Mouse (Mus musculus) hindbrain, postnatal 0 days (tissue): ENCODE data around the gene Kcnk1. TPM values are rescaled to one million over a fixed set of nuclear protein-coding genes. Genes with fewer than 3 reads are reported as not detected.

Experiments used
- ATAC-seq: fragments of 200-750 bp; cut with Nextera tagmentation; 2 replicates; pipeline ENCODE4 v1.8.0; 2017; ENCODE audit warnings: mild to moderate bottlenecking, moderate TSS enrichment, moderate library complexity
- DNase-seq: peaks from one replicate; pipeline ENCODE4 v3.0.0-alpha.2; 2015; ENCODE audit warnings: low spot score
- H3K27ac ChIP-seq: fragments of 300-500 bp; sonication (generic); 2 replicates; pipeline ENCODE4 v1.5.1; 2014; ENCODE audit warnings: mild to moderate bottlenecking
- H3K27me3 ChIP-seq: fragments of 300-500 bp; sonication (generic); 2 replicates; pipeline ENCODE4 v1.6.1; 2014; ENCODE audit warnings: low read length, mixed read lengths; ENCODE audit not compliant: insufficient read depth
- H3K36me3 ChIP-seq: fragments of 300-500 bp; sonication (generic); 2 replicates; pipeline ENCODE4 v1.6.1; 2014; ENCODE audit warnings: low read length, mixed read lengths; ENCODE audit not compliant: insufficient read depth
- H3K4me1 ChIP-seq: fragments of 300-500 bp; sonication (generic); 2 replicates; pipeline ENCODE4 v1.6.1; 2014; ENCODE audit warnings: antibody characterized with exemption, low read length, mixed read lengths; ENCODE audit not compliant: insufficient read depth
- H3K4me2 ChIP-seq: fragments of 300-500 bp; sonication (generic); 2 replicates; pipeline ENCODE4 v1.6.1; 2014; ENCODE audit warnings: low read depth, mild to moderate bottlenecking, low read length, moderate library complexity, mixed read lengths
- H3K4me3 ChIP-seq: fragments of 300-500 bp; sonication (generic); 2 replicates; pipeline ENCODE4 v1.5.1; 2014; ENCODE audit warnings: low read length
- H3K9ac ChIP-seq: fragments of 300-500 bp; sonication (generic); replicated peaks from 2 replicates; pipeline ENCODE4 v1.6.1; 2014; ENCODE audit warnings: mild to moderate bottlenecking, low read length, moderate library complexity, mixed read lengths
- H3K9me3 ChIP-seq: fragments of 300-500 bp; sonication (generic); 2 replicates; pipeline ENCODE4 v1.6.1; 2016; ENCODE audit warnings: low read length, mixed read lengths
- CTCF ChIP-seq: IDR thresholded peaks from 2 replicates; pipeline ENCODE4 v1.5.1; 2016; ENCODE audit warnings: antibody characterized with exemption, control low read depth, low read depth
- WGBS: fragments of 180-500 bp; shearing (Covaris S2); extraction: QIAGEN DNeasy Blood & Tissue Kit; methylation state at CpG from one replicate; pipeline ENCODE4 v1.1.7; 2014; 5-methylcytosine and 5-hydroxymethylcytosine counted together
- polyA plus RNA-seq: library from polyadenylated mRNA; unstranded; fragments of >200 nt; fragmentation: Nextera tagmentation; extraction: Ambion mirVana; gene quantifications from 2 replicates; pipeline ENCODE4 v1.2.1, GENCODE M21; 2015
- total RNA-seq: library from RNA; depleted of rRNA; stranded (reverse); fragments of >200 nt; gene quantifications from 2 replicates; pipeline ENCODE4 v1.2.3, GENCODE M21; 2014

Gene Kcnk1
- total and polyA plus RNA-seq, 2 experiments from 2014 or later: 38.2 to 75.5 TPM

DNA sequence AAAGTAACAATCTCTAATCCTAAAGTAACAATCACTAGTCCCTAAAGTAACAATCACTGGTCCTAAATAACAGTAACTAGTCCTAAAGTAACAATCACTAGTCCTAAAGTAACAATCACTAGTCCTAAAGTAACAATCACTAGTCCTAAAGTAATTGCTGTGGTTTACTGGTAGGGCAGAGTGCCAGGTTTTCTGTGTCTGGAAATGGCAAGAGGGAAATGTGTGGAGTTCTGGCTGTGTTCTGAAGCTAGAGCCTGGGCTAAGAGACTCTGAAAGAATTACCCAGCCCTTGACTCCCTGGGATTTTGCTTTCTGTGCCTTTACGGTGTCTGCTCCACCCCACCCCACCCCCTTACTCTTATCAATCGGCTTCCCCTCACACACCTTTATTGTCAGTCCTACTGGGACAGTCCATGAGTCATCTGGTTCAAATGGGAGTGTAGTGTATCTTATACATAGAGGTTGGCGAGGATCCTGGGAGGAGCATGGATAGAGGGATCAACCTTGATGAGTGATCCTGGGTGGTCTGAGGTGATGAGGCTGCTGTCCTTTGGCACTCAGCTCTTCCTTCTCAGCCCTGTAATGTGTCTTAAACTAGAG, 28.8 kb downstream of the Kcnk1 start:
- H3K36me3 ChIP-seq: no peaks in the 10 kb centered on the region
- no peak overlapping the region for H3K4me3 ChIP-seq
- no peak for TF ChIP-seq CTCF
- ATAC-seq (no peak), DNase-seq (no peak)
- 72% methylated on average over 3 of the region's 3 CpGs for WGBS
- H3K27ac ChIP-seq: no peak overlapping the region
- no peaks in the 10 kb centered on the region for H3K4me1 ChIP-seq
- H3K9me3 ChIP-seq: no peaks in the 10 kb centered on the region
- H3K4me2 ChIP-seq: no peak overlapping the region
- no peak overlapping the region for H3K9ac ChIP-seq
- no peaks in the 10 kb centered on the region for H3K27me3 ChIP-seq

GRCm38 (mm10) chr8:126024891-126025290, 29.9 kb downstream of the Kcnk1 start:
- H3K27ac ChIP-seq: no peak overlapping the region
- WGBS: 96% methylated on average over 16 of the region's 16 CpGs

DNA sequence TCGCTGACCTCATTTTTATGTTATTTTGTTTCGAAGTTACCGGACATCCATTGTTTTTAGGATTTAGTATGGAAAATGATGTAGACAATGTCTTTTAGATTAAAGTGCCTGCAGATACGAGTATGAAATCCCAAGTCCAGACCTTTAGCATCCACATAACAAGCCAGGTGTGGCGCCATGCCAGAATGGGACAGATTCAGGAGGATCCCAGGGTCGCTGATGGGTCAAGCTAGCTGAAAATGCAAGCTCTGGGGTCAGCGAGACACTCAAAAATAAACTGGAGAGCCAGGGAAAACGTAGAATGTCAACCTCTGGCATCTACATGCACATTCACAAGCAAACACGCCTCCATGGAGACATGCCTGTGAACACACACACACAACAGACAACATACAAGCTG, 31.2 kb downstream of the Kcnk1 start:
- Histone ChIP-seq H3K4me2 (no peak overlapping the region), H3K27me3 (no peaks in the 10 kb centered on the region), H3K9ac (no peak overlapping the region), H3K9me3 (no peaks in the 10 kb centered on the region), H3K27ac (no peak overlapping the region), H3K4me3 (no peak overlapping the region), H3K36me3 (0 out of 2 replicates have a peak, but pooled peaks cover 8% of the 10 kb centered on the region), H3K4me1 (no peaks in the 10 kb centered on the region)
- DNase-seq: no peak
- no peak for ATAC-seq
- WGBS: 89% methylated on average over 9 of the region's 9 CpGs
- TF ChIP-seq CTCF: no peak

More at GRCm38 (mm10) chr8:126024891-126025290, 29.9 kb downstream of the Kcnk1 start:
- Histone ChIP-seq H3K36me3 (no peaks in the 10 kb centered on the region), H3K9me3 (no peaks in the 10 kb centered on the region), H3K27me3 (no peaks in the 10 kb centered on the region), H3K9ac (no peak overlapping the region), H3K4me2 (no peak overlapping the region), H3K4me3 (no peak overlapping the region), H3K4me1 (no peaks in the 10 kb centered on the region)
- no peak for TF ChIP-seq CTCF
- DNase-seq (no peak), ATAC-seq (no peak)

- no peak for TF ChIP-seq CTCF
- no peak overlapping the region for H3K4me2 ChIP-seq
- no peaks in the 10 kb centered on the region for H3K4me1 ChIP-seq
- ATAC-seq: no peak
- H3K36me3 ChIP-seq: 0 out of 2 replicates have a peak, but pooled peaks cover 8% of the 10 kb centered on the region
- 63% methylated on average over 9 of the region's 9 CpGs for WGBS
- no peaks in the 10 kb centered on the region for H3K27me3 ChIP-seq
- H3K9me3 ChIP-seq: no peaks in the 10 kb centered on the region
- H3K27ac ChIP-seq: no peak overlapping the region
- H3K9ac ChIP-seq: no peak overlapping the region
- DNase-seq: no peak
- no peak overlapping the region for H3K4me3 ChIP-seq
Observed at GRCm38 (mm10) chr8:126026584-126026983, 31.6 kb downstream of the Kcnk1 start.

GRCm38 (mm10) chr8:126027486-126027885, 32.5 kb downstream of the Kcnk1 start:
- Histone ChIP-seq H3K4me3 (no peak overlapping the region), H3K27me3 (no peaks in the 10 kb centered on the region), H3K4me1 (no peaks in the 10 kb centered on the region), H3K36me3 (0 out of 2 replicates have a peak, but pooled peaks cover 8% of the 10 kb centered on the region), H3K4me2 (no peak overlapping the region), H3K27ac (0 out of 2 replicates have a peak overlapping the region, but pooled peaks have one; percentile 9), H3K9ac (no peak overlapping the region), H3K9me3 (no peaks in the 10 kb centered on the region)
- ATAC-seq (no peak), DNase-seq (no peak)
- 64% methylated on average over 6 of the region's 6 CpGs for WGBS
- TF ChIP-seq CTCF: no peak

GRCm38 (mm10) chr8:126028941-126029340, 34.0 kb downstream of the Kcnk1 start:
- WGBS: 77% methylated on average over 6 of the region's 6 CpGs
- Histone ChIP-seq H3K4me3 (no peak overlapping the region), H3K27ac (no peak overlapping the region), H3K9ac (no peak overlapping the region), H3K27me3 (no peaks in the 10 kb centered on the region), H3K4me1 (no peaks in the 10 kb centered on the region), H3K36me3 (0 out of 2 replicates have a peak, but pooled peaks cover 8% of the 10 kb centered on the region), H3K4me2 (no peak overlapping the region), H3K9me3 (no peaks in the 10 kb centered on the region)
- no peak for DNase-seq
- TF ChIP-seq CTCF: no peak
- no peak for ATAC-seq

GRCm38 (mm10) chr8:126032776-126033175, 37.8 kb downstream of the Kcnk1 start:
- 0 out of 2 replicates have a peak, but pooled peaks cover 8% of the 10 kb centered on the region for H3K36me3 ChIP-seq
- H3K9me3 ChIP-seq: no peaks in the 10 kb centered on the region
- H3K4me1 ChIP-seq: no peaks in the 10 kb centered on the region; the same call in 1 of the 2 replicates
- no peak for TF ChIP-seq CTCF
- no peaks in the 10 kb centered on the region for H3K27me3 ChIP-seq
- no peak for DNase-seq
- H3K9ac ChIP-seq: no peak overlapping the region
- H3K27ac ChIP-seq: no peak overlapping the region
- H3K4me3 ChIP-seq: no peak overlapping the region
- no peak overlapping the region for H3K4me2 ChIP-seq
- 43% methylated on average over 6 of the region's 6 CpGs for WGBS
- ATAC-seq: 0 out of 2 replicates have a peak, but pooled peaks have one; percentile 18
